Mouse (Mus musculus) gastrocnemius, adult 18-20 months (tissue): ENCODE measurements at regions not wholly inside any gene's neighbourhood (a gene's known extent, or its start where the extent isn't known, plus 50 kb on each side); places are given as distances from the start of the nearest gene placed in this dataset.

Experiments
- DNase-seq: peaks from one replicate; pipeline ENCODE4 v3.0.0; 2021; ENCODE audit warnings: low spot score

DNA sequence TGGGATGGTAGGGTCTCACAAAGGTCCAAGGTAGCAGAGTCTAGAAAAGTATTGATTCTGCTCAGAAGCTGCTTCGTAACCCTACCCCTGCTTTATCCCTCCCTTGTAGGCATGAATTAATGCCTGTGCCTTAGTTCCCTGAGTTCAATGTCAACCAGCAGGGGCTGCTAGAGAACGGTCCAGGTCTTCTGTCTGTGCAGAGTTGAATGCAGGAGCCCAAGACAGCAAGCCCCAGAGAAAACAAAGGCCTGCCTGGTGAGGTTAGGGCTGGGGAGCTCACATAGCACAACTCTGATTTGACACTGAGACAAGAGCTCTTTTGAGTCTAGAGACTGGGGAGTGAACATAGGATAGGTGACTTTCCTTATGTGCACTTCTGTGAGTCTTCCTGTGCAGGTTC, 56.6 kb downstream of the Olig3 start:
- DNase-seq = no peak

GRCm38 (mm10) chr10:19413935-19414334, 57.6 kb downstream of the Olig3 start:
- no peak for DNase-seq

GRCm38 (mm10) chr10:19414834-19415233, 58.5 kb downstream of the Olig3 start:
- DNase-seq = no peak

DNA sequence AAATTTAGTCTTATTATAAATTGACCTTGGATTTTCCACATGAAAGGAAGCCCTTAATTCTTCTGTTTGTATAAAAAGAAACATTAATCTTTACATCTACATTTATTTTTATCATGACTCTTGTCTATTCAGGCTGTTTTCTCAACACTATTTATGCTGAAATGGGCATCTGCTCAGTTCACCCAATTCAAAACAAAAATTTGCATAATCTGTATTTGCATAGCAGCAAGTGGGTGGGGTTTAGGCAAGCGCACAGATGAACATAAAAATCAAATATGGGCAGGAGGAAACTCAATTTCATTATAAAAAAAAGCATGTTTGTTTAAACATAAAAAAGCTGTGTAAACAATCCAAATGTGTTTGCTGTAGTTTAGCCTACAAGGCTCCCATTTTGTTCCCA, 67.7 kb downstream of the Olig3 start:
- no peak for DNase-seq

DNA sequence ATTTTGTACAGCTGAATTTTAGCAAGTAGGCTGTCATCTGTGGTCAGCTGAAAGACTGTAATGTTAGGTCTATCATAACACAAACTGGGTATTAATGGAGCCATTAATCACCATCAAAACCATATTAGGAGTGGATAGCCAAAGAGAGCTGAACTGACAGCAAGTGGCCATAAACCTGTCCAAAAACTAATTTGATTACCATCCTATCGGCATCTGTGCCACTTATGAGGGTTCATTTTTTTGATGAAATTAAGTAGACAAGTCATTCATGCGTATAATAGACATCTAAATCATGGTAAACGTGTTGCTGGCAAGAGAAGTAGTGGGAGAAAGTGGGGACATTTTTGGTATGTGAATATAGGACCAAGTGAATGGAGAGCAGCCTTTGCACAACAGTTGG, 68.6 kb downstream of the Olig3 start:
- no peak for DNase-seq

DNA sequence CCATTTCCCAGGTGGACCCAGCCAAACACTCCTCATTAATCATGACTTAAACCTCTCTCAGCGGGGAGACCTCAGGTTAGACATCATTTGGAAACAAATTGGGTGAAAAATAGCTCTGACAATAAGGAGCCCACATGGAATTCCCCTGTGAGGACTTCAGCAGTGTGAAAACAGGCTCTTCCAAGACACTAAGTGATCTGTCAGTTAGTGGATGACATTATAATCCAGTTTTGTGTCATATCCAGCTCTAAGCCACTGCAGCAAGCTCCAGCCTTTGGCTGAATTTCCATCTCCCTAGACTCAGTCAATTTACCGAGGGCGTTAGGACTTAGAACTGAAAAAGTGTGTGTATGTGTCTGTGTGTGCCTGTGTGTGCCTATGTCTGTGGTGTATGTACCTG, 70.5 kb downstream of the Olig3 start:
- no peak for DNase-seq

DNA sequence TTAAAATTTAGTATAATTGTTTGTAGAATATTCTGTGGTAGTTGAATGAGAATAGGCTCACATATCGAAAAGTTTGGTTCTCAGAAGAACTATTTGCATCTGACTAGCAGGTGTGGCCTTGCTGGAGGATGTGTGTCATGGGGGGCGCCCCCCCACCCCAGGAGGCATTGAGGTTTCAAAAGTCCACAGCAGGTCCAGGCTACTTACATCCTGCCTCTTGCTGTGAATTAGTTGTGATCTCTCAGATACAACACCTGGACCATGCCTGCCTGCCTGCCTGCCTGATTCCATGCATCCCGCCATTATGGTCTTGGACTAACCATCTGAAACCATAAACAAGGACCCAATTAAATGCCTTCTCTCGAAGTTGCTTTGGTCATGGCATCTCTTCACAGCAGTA, 76.2 kb downstream of the Olig3 start:
- no peak for DNase-seq

GRCm38 (mm10) chr10:19434661-19435060, 78.3 kb downstream of the Olig3 start:
- no peak for DNase-seq

GRCm38 (mm10) chr10:19441807-19442206, 85.5 kb downstream of the Olig3 start:
- DNase-seq = no peak

DNA sequence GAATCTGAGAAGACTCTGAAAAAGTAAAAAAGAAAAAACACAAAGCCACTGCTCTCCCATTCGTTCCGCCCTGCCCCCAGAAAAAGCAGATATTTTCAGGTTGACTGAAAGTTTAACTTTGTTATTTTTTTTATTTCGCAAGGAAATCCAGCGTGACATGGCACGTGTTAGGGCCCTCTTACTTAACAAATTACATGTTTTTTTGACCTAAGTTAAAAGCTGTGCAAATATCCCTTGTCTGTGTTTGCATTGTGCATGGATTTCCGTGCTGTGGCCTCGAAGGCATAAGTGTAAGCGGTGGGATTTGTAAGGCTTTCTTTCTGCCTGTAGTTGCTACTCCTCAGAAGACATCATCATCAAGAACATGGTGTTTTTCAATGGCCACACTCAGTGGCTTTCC, 87.2 kb downstream of the Olig3 start:
- DNase-seq = no peak

GRCm38 (mm10) chr10:19448838-19449559, 92.7 kb downstream of the Olig3 start:
- DNase-seq = no peak

DNA sequence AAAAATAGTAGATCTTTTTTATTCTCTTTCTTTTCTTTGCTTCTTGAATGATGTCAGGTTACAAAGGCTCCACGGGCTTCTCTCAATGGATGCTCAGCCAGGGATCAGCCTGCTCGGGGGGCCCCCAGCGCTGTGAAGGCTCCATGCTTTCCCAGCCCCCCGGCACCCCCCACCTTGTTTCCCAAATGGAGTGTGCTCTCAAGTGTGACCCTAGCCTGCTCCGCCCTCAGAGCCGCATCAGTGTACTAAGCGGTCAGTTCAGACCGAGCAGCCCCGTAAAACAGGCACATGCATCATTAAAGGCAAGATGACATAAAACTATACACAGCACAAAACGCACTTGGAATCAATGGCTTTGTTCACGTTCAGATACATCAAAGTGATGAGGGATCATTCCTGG, 102.7 kb downstream of the Olig3 start:
- DNase-seq = no peak

DNA sequence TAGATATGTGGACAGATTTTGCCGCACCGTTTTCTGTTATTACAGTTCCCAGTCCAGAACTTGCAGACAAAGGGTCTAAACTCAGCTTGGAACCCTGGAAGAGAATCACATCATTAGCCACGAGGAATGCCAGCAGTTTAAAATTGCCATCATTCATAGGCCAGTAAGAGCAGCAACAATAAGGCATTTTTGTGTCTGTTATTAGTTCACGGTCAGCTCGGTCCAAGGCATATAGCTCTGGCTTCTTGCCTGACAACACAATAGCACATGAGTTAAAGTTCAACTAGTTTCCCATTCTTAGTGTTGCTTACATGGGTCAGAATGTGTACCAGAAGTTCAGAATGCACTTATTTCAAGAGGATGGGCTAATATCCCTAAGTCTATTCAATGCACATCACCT, 103.4 kb downstream of the Olig3 start:
- DNase-seq = no peak

GRCm38 (mm10) chr10:19460164-19460563, 103.8 kb downstream of the Olig3 start:
- no peak for DNase-seq

DNA sequence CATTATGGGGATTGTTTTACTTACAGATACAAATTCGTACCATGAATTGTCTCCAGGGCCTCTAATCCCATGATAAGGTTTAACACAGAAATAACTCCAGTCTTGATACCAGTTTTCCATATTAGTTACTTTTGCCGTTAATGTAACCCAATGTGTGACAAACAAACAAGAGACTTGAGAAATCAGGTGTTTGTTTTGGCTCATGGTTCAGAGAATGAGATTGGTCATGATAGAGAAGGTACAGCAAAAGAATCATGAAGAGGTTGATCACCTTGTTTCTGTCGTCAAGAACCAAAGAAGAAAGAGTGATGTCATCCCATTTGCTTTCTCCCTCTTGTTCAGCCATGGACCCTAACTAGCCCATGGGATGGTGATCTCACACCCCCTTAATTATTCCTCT, 107.5 kb downstream of the Olig3 start:
- no peak for DNase-seq

GRCm38 (mm10) chr10:19464504-19464903, 108.2 kb downstream of the Olig3 start:
- DNase-seq = no peak

GRCm38 (mm10) chr10:19471349-19472040, 115.2 kb downstream of the Olig3 start:
- no peak for DNase-seq

GRCm38 (mm10) chr10:19472066-19472465, 115.7 kb downstream of the Olig3 start:
- DNase-seq = no peak

- DNase-seq = no peak
Measured at GRCm38 (mm10) chr10:19472949-19473535, 116.7 kb downstream of the Olig3 start.

- no peak for DNase-seq
Measured at GRCm38 (mm10) chr10:19485537-19486135, 106.1 kb upstream of the Ifngr1 start.

DNA sequence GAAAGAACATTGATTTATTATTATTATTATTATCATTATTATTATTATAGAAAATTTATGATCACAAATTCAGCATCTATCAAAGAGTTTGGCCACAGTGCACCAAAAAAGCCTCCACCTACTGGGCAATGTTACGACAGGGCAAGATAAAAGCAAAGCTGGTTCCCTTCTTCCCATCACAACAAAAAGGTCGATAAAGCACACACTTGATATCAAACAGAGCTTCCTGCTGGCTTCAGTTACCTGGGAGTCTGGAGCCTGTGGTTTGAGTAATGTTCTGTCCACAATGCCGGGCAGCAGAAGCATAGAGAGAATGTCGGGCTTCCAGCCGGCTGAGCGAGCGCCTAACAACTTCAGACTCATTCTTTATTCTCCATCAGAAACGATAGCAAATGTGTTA, 101.2 kb upstream of the Ifngr1 start:
- DNase-seq = no peak
